Mouse (Mus musculus) bone marrow macrophage, adult 2 months (primary cell): ENCODE data around the gene Ppp1r1b. TPM values are rescaled to one million over a fixed set of nuclear protein-coding genes. Genes with fewer than 3 reads are reported as not detected.

Experiments used
- H3K27ac ChIP-seq: 2 replicates; pipeline ENCODE4 v1.5.1; 2012; ENCODE audit warnings: low read depth, low read length; ENCODE audit not compliant: insufficient read depth
- H3K4me1 ChIP-seq: 2 replicates; pipeline ENCODE4 v1.6.1; 2012; ENCODE audit warnings: low read length; ENCODE audit not compliant: control insufficient read depth, insufficient read depth
- H3K4me3 ChIP-seq: 2 replicates; pipeline ENCODE4 v1.5.1; 2012; ENCODE audit warnings: mild to moderate bottlenecking, low read length, moderate library complexity; ENCODE audit not compliant: insufficient read depth
- CTCF ChIP-seq: IDR thresholded peaks from 2 replicates; pipeline ENCODE4 v1.5.1; 2012; ENCODE audit warnings: low read depth, mild to moderate bottlenecking, low read length, moderate library complexity
- POLR2A ChIP-seq: IDR thresholded peaks from 2 replicates; pipeline ENCODE4 v1.6.1; 2012; ENCODE audit warnings: mild to moderate bottlenecking, low read depth, low read length, borderline replicate concordance
- polyA plus RNA-seq: library from polyadenylated mRNA; stranded (reverse); fragments of >200 nt; gene quantifications from 2 replicates; pipeline ENCODE4 v1.2.4, GENCODE M21; 2012; ENCODE audit not compliant: missing spikeins, insufficient read depth, insufficient read length

The Ppp1r1b gene
- polyA plus RNA-seq, 1 experiment = not detected

DNA sequence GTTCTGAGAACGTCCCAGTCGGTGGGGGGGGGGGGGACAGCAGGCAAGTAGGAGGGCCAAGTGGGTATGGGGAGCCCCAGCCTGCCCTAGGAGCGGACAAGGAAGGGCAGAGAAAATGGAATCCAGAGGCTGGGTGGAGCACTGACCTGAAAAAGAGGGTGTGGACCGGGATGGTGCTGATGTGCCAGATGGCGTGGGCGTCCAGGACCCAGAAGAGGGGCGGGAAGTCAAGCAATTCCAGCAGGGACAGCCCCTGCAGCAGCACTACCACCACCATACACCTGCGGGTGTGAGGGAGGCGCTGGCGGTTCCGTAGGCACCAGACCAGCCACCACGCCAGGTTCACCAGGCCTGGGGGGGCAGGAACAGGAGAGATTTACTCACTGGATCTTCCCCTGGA lies 41.9 kb downstream of the Ppp1r1b start:
- Histone ChIP-seq H3K4me1 (peaks cover 2% of the 10 kb centered on the region; the same call in 1 of the 2 replicates), H3K4me3 (no peak overlapping the region), H3K27ac (no peak overlapping the region)
- no peak for TF ChIP-seq POLR2A
- no peak for TF ChIP-seq CTCF

DNA sequence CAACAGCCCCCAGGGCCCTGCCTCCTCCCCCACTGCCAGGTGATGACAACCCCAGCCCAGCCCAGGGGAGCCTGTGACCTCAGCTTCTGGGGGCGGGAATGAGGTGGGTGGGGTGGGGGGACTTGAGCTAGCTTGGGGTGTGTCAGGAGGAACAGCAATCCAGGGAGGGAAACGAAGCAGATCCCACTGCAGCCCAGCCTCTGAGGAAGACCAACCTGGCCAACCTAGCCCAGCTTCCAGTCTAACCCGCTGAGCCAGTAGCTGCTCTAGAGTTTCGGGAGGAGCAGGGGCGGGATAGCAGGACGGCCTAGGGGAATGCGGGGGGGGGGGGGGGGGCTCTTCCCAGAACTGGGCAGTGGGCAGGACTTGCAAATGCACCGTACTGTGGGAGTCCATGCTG lies 43.8 kb downstream of the Ppp1r1b start:
- Histone ChIP-seq H3K4me3 (no peak overlapping the region), H3K27ac (no peak overlapping the region), H3K4me1 (peaks cover 2% of the 10 kb centered on the region; the same call in 1 of the 2 replicates)
- TF ChIP-seq CTCF (no peak), POLR2A (no peak)

DNA sequence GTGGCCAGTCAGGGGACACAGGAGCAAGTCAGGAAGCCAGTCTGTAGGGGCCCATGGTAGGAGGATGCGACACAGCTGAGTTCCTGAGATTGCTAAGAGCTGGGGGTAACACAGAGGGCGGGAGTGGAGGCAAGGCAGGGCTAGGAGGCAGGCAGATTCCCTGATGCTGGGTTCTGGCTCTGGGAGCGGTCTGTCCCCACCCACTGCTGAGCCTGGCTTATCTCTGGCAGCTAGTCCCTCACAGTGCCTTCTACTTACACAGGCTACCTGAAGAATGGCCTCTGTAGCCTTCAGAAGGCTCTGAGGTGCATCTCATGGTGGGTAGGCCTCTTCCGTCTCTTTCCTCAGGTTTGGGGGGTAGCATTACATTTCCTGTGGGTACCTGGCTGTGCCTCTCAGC lies 44.4 kb downstream of the Ppp1r1b start:
- Histone ChIP-seq H3K4me3 (no peak overlapping the region), H3K4me1 (peaks cover 2% of the 10 kb centered on the region; the same call in 1 of the 2 replicates), H3K27ac (no peak overlapping the region)
- TF ChIP-seq CTCF (no peak), POLR2A (no peak)

DNA sequence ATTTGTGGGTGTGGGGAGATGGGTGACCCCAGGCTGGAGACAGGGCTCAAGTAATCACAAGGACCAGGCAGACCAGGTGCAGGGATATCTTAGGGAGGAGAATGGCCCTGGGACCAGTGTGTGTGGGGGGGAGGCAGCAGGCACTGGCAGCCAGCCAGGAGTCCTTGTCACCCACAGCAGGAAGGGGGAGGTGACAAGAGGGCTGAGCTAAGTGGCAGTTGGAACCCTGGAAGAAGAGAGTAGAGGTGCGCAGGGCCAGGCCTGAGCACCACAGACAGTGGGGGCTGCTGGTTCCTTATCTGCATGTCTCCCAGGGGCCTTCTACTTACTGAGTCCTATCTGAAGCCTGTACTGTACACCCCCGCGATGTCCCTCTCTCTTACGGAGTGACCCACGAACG lies 45.1 kb downstream of the Ppp1r1b start:
- no peak overlapping the region for H3K27ac ChIP-seq
- no peak for TF ChIP-seq CTCF
- TF ChIP-seq POLR2A = no peak
- no peak overlapping the region for H3K4me3 ChIP-seq
- H3K4me1 ChIP-seq = peaks cover 2% of the 10 kb centered on the region; the same call in 1 of the 2 replicates

DNA sequence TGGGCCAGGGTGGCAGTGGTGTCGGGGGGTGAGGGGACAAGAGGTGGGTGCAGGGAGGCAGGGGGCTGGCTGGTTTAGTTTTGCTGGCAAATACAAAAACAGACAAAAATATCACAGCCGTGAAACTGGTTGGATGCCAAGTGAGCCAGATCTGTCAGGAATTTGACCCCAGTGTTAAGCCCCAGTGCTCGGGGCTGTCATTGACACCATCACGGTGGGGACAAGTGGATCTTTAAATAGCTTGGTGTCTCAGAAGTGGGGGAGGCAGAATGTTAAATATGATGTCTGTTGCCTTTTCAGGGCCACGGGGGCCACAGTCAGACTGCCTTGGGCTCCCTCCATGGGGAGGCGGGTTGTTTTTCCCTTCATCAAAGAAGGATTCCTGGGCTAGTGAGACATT lies 46.1 kb downstream of the Ppp1r1b start:
- no peak for TF ChIP-seq CTCF
- TF ChIP-seq POLR2A = no peak
- Histone ChIP-seq H3K27ac (no peak overlapping the region), H3K4me1 (peaks cover 2% of the 10 kb centered on the region; the same call in 1 of the 2 replicates), H3K4me3 (no peak overlapping the region)

DNA sequence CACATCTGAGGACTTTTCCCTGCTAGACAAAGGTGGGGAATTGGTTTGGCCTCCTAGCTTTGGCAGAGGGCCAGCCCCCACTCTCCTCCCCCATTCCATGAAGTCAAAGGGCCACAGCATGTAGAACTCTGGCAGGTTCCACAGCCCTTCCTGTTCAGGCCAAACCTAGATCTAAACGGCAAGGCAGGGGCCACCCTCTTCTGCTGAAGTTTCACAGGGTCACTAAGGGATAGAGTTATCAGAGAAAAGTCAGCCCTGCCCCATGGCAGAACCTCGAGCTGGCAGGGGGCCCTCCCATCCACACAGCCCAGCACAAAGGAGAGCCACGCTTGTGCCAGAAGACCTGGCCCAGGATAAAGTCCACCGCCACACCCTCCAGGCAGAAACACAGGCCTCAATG lies 46.8 kb downstream of the Ppp1r1b start:
- TF ChIP-seq POLR2A (no peak), CTCF (no peak)
- peaks cover 6% of the 10 kb centered on the region for H3K4me1 ChIP-seq
- H3K27ac ChIP-seq = no peak overlapping the region
- H3K4me3 ChIP-seq = no peak overlapping the region

DNA sequence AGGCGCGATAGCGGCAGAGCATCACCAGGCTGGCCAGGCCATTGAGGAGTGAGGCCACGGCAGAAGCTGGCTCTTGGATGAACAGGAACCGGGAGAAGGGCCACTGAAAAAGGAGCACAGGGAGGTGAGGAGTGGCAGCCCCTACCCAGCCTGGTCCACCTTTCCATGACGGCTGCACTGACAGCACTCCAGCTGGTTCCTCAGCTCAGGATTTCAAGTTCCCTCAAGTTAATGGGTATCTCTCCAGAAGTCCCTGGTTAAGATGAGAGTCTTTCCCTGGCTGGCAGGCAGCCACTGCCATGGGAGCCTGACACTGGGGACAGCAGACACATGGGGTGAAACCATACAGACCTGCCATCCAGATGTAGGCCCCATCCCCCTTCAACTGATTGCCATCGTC lies 49.7 kb downstream of the Ppp1r1b start:
- Histone ChIP-seq H3K4me1 (peaks cover 13% of the 10 kb centered on the region), H3K27ac (no peak overlapping the region), H3K4me3 (no peak overlapping the region)
- TF ChIP-seq CTCF (no peak), POLR2A (no peak)

DNA sequence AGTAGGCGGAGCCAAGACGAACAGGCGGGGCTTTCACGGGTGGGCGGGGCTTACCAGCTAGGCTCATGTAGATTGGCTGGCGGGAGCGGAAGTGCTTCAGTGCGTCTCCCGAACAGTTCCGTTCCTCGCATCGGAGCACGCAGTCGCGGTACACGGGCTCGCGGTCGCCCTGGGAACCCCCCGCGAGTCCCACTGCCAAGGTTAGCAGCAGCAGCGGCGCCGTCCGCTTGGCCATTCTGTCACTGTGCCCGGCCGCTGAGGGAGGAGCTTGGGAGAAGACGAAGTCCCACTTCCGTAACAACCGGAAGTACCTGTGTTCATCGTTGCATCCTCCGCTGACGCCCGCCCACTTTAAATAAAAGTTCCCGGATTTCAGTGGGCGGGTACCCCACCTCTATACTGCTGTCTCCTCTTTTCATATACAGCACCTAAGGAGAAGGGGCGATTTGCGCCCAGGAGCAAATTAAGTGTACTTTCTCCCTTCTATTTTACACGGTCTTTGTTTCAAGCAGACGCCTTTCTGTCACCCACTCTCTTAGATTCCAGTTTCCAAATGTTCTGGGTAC lies 52.0 kb downstream of the Ppp1r1b start, which contains the start of gene Pgap3:
TSS of gene Pgap3 (minus strand) at position 330 of the 566 bp plus-strand sequence.
- TF ChIP-seq CTCF (no peak), POLR2A (no peak)
- H3K27ac ChIP-seq = peak within 1 kb of the TSS; percentile 89
- peaks cover 11% of the 10 kb centered on the region for H3K4me1 ChIP-seq
- peak within 1 kb of the TSS; percentile 84 for H3K4me3 ChIP-seq

DNA sequence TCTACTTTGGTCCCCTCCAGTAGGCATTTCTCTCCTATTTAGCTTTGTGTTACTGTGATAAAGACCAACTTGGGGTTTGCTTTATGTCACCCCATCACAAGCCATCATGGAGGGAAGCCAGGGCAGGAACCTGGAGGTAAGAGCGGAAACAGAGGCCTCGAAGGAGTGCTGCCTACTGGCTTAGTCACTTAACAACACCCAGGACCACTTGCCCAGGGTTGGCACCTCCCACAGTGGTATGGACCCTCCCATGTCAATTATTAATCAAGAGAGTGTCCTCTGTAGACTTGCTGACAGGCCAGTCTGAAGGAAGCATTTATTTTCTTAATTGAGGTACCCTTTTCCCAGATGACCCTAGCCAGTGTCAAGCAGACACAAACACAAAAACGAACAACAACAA lies 52.6 kb downstream of the Ppp1r1b start:
- TF ChIP-seq POLR2A (no peak), CTCF (no peak)
- Histone ChIP-seq H3K4me1 (peaks cover 11% of the 10 kb centered on the region), H3K4me3 (peak overlapping the region; percentile 84), H3K27ac (no peak overlapping the region)

DNA sequence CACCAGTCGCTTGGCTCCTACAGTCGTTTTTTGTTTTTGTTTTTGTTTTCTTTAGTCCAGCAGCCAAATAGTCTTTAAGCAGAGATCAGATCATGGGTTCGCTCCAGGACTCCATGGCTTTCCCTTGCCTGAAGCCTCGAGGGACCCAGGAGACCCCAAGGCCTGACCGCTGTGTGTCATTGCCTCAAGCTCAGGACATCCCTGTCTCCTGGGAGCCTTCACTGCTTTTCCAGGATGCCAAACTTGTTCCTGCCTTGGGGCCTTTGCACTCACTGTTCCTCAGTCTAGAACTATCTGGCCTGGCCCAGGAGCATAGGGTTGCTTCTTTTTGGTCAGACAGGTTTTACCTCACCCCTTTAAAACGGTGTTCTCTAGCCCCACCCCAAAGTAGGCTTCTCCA lies 58.4 kb downstream of the Ppp1r1b start:
- no peaks in the 10 kb centered on the region for H3K4me1 ChIP-seq
- TF ChIP-seq CTCF (no peak), POLR2A (no peak)
- H3K4me3 ChIP-seq = no peak overlapping the region
- H3K27ac ChIP-seq = no peak overlapping the region

Other genes with a start within 250 kb of the Ppp1r1b start
- gene Fbxl20, start 198.0 kb upstream of the Ppp1r1b start, polyA plus RNA-seq = 50.6 and 54.7 TPM in 2 replicates
- gene Med1, start 155.1 kb upstream of the Ppp1r1b start, polyA plus RNA-seq = 32.5 and 32.7 TPM in 2 replicates
- 26.5 and 29.6 TPM in 2 replicates for gene Cdk12, start 145.3 kb upstream of the Ppp1r1b start, polyA plus RNA-seq
- gene Neurod2, start 18.8 kb upstream of the Ppp1r1b start, polyA plus RNA-seq = not detected in 2 replicates
- gene Stard3, start 10.0 kb downstream of the Ppp1r1b start, polyA plus RNA-seq = 62.3 and 63.7 TPM in 2 replicates
- not detected in 2 replicates for gene Tcap, start 35.4 kb downstream of the Ppp1r1b start, polyA plus RNA-seq
- not detected in 2 replicates for gene Pnmt, start 38.0 kb downstream of the Ppp1r1b start, polyA plus RNA-seq
- 4.6 and 6.4 TPM in 2 replicates for gene Pgap3, start 52.1 kb downstream of the Ppp1r1b start, polyA plus RNA-seq
- 0.17 TPM in 1 of 2 replicates, not detected in the other for gene Erbb2, start 64.1 kb downstream of the Ppp1r1b start, polyA plus RNA-seq
- 84.8 and 92.4 TPM in 2 replicates for gene Mien1, start 90.6 kb downstream of the Ppp1r1b start, polyA plus RNA-seq
- not detected in 2 replicates for gene Grb7, start 98.0 kb downstream of the Ppp1r1b start, polyA plus RNA-seq
- not detected in 2 replicates for gene Ikzf3, start 197.6 kb downstream of the Ppp1r1b start, polyA plus RNA-seq
- not detected in 2 replicates for gene Zpbp2, start 202.7 kb downstream of the Ppp1r1b start, polyA plus RNA-seq
- gene Ormdl3, start 239.0 kb downstream of the Ppp1r1b start, polyA plus RNA-seq = 17.1 and 18.5 TPM in 2 replicates
- not detected in 2 replicates for gene Lrrc3c, start 249.9 kb downstream of the Ppp1r1b start, polyA plus RNA-seq